Mouse (Mus musculus) liver, embryonic 14.5 days (tissue): ENCODE data around the gene Dnah11. TPM values are rescaled to one million over a fixed set of nuclear protein-coding genes. Genes with fewer than 3 reads are reported as not detected.

Experiments
- ATAC-seq: fragments of 200-750 bp; cut with Nextera tagmentation; 2 replicates; pipeline ENCODE4 v1.8.0; 2017; ENCODE audit warnings: moderate number of reproducible peaks, mild to moderate bottlenecking, moderate library complexity; ENCODE audit not compliant: insufficient read depth
- DNase-seq, 3 experiments: peaks; one replicate each; pipeline ENCODE4 v3.0.0-alpha.2; 2012 to 2013; ENCODE audit warnings: low read depth in 3 of 3, low spot score in 3 of 3
- H3K27ac ChIP-seq: fragments of 300-500 bp; sonication (generic); 2 replicates; pipeline ENCODE4 v1.5.1; 2014; ENCODE audit warnings: moderate library complexity, mild to moderate bottlenecking, control low read depth, inconsistent platforms
- H3K27me3 ChIP-seq: fragments of 300-500 bp; sonication (generic); 2 replicates; pipeline ENCODE4 v1.6.1; 2014; ENCODE audit warnings: mild to moderate bottlenecking, low read length, moderate library complexity; ENCODE audit not compliant: control insufficient read depth, insufficient read depth
- H3K36me3 ChIP-seq: fragments of 300-500 bp; sonication (generic); replicated peaks from 2 replicates; pipeline ENCODE4 v1.6.1; 2014; ENCODE audit warnings: low read depth; ENCODE audit not compliant: control insufficient read depth, insufficient read depth
- H3K4me1 ChIP-seq, 2 experiments: fragments of 200-500 bp in 1 of 2; fragments of 300-500 bp in 1 of 2; sonication (generic) in 1 of 2; replicated peaks; 2 replicates each; pipeline ENCODE4 v1.6.1; 2012 to 2014; ENCODE audit warnings: antibody characterized with exemption in 1 of 2, inconsistent platforms in 1 of 2, low read length in 1 of 2; ENCODE audit not compliant: control insufficient read depth in 2 of 2, insufficient read depth in 2 of 2
- H3K4me2 ChIP-seq: fragments of 300-500 bp; sonication (generic); 2 replicates; pipeline ENCODE4 v1.6.1; 2014; ENCODE audit warnings: low read depth, mild to moderate bottlenecking, control low read depth, moderate library complexity
- H3K4me3 ChIP-seq, 2 experiments: fragments of 200-500 bp in 1 of 2; fragments of 300-500 bp in 1 of 2; sonication (generic) in 1 of 2; 2 replicates each; pipeline ENCODE4 v1.5.1; 2012 to 2014; ENCODE audit warnings: low read depth in 2 of 2, low read length in 2 of 2, mild to moderate bottlenecking in 2 of 2, control low read depth in 1 of 2, inconsistent platforms in 1 of 2, moderate library complexity in 1 of 2; ENCODE audit not compliant: insufficient read depth in 1 of 2
- H3K9ac ChIP-seq: fragments of 300-500 bp; sonication (generic); replicated peaks from 2 replicates; pipeline ENCODE4 v1.6.1; 2014; ENCODE audit warnings: mild to moderate bottlenecking, control low read depth, moderate library complexity
- H3K9me3 ChIP-seq: fragments of 300-500 bp; sonication (generic); 2 replicates; pipeline ENCODE4 v1.6.1; 2016; ENCODE audit warnings: low read length, mixed read lengths; ENCODE audit not compliant: control insufficient read depth
- CTCF ChIP-seq: IDR thresholded peaks from 2 replicates; pipeline ENCODE4 v1.5.1; 2016; ENCODE audit warnings: antibody characterized with exemption, low read depth, control low read depth
- EP300 ChIP-seq: IDR thresholded peaks from 2 replicates; pipeline ENCODE4 v1.6.1; 2016; ENCODE audit warnings: antibody characterized with exemption, low read depth
- WGBS: fragments of 180-500 bp; shearing (Covaris S2); extraction: QIAGEN DNeasy Blood & Tissue Kit; methylation state at CpG from one replicate; pipeline ENCODE4 v1.1.7; 2014; ENCODE audit not compliant: insufficient replicate concordance; 5-methylcytosine and 5-hydroxymethylcytosine counted together
- polyA plus RNA-seq, 2 experiments: library from polyadenylated mRNA; depleted of rRNA in 1 of 2; stranded (reverse) in 1 of 2; unstranded in 1 of 2; fragments of >200 nt; fragmentation: Nextera tagmentation in 1 of 2; extraction: Ambion mirVana in 1 of 2; gene quantifications; 2 replicates each; pipeline versions ENCODE4 v1.2.1 to v1.2.3; 2012 to 2014

Dnah11 gene
- polyA plus RNA-seq, 2 experiments: 0.06 to 0.26 TPM

- H3K9ac ChIP-seq: peak overlapping the region; percentile 71
- 20% methylated on average over 2 of the region's 2 CpGs for WGBS
Measured at GRCm38 (mm10) chr12:117844917-117845316, 353.9 kb downstream of the Dnah11 start.

DNA sequence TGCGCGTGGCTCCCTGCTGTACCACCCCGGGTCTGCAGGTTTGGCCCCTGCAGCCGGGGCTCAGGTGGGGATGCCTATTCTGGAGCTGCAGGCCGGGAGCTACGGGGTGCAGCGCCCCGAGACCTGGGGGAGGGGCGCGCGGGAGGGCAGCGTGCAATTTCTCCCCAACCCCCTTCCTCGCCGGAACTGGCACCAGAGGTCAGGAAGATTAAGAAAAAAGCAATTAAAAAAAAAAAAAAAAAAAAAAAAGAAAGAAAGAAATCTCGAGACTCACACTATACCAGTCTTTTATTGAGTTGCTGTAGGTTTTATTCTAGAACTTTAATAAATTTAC is 354.8 kb downstream of the Dnah11 start:
- no peak for ATAC-seq

More at GRCm38 (mm10) chr12:117844917-117845316, 353.9 kb downstream of the Dnah11 start:
- Histone ChIP-seq H3K27me3 (no peaks in the 10 kb centered on the region), H3K4me2 (peak overlapping the region; percentile 80), H3K4me1 (peaks cover 5 to 6% of the 10 kb centered on the region in 2 experiments; a peak in 3 of 4 replicates), H3K4me3 (peak overlapping the region; percentile 70 to 80; a peak in 3 of 4 replicates), H3K36me3 (no peaks in the 10 kb centered on the region), H3K27ac (no peak overlapping the region), H3K9me3 (no peaks in the 10 kb centered on the region)
- TF ChIP-seq CTCF (no peak), EP300 (no peak)
- ATAC-seq (no peak), DNase-seq (no peak)

GRCm38 (mm10) chr12:117843302-117844074 is 355.4 kb downstream of the Dnah11 start:
- Histone ChIP-seq H3K4me1 (peaks cover 5 to 6% of the 10 kb centered on the region in 2 experiments; a peak in 3 of 4 replicates), H3K27me3 (no peaks in the 10 kb centered on the region), H3K36me3 (no peaks in the 10 kb centered on the region), H3K9me3 (no peaks in the 10 kb centered on the region), H3K4me2 (peak overlapping the region; percentile 80), H3K27ac (no peak overlapping the region), H3K4me3 (peak overlapping the region; percentile 70 to 80), H3K9ac (peak overlapping the region; percentile 71)
- WGBS: under 1% methylated on average over 74 of the region's 75 CpGs
- ATAC-seq (peak; percentile 90), DNase-seq (peak; percentile 34 to 37 (median 36))
- TF ChIP-seq CTCF: no peak
- TF ChIP-seq EP300: no peak

More for the DNA sequence above, 354.8 kb downstream of the Dnah11 start:
- Histone ChIP-seq H3K4me3 (peak overlapping the region; percentile 70 to 80), H3K27ac (no peak overlapping the region), H3K9ac (peak overlapping the region; percentile 71), H3K27me3 (no peaks in the 10 kb centered on the region), H3K9me3 (no peaks in the 10 kb centered on the region), H3K4me2 (peak overlapping the region; percentile 80), H3K4me1 (peaks cover 5 to 6% of the 10 kb centered on the region in 2 experiments; a peak in 3 of 4 replicates), H3K36me3 (no peaks in the 10 kb centered on the region)
- WGBS: 0% methylated on average over 15 of the region's 15 CpGs
- TF ChIP-seq EP300 (no peak), CTCF (no peak)
- no peak for DNase-seq

DNA sequence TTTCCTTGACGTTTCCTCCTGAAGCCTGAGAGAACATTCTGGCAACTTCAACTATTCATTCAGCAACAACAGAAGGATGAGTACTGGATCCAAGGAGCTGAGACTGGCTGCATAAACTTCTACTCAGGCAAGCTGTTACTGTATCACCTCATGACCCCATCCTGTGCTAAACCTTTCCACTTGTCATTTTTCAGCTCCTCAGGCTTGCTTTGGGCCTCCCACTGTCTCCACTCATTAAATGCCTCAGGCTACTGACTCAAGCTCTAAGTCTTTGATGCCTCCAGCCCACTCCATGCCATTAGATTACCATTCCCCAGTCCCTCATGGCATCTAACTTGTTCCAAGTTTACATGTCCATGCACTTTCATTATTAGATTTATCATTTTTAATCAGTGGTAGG is 356.2 kb downstream of the Dnah11 start:
- H3K4me1 ChIP-seq: peaks cover 5 to 6% of the 10 kb centered on the region in 2 experiments; a peak in 3 of 4 replicates
- H3K27me3 ChIP-seq: no peaks in the 10 kb centered on the region
- H3K36me3 ChIP-seq: no peaks in the 10 kb centered on the region
- 70% methylated on average over 1 of the region's 1 CpGs for WGBS
- peak overlapping the region; percentile 80 for H3K4me2 ChIP-seq
- TF ChIP-seq EP300 (no peak), CTCF (no peak)
- DNase-seq (no peak), ATAC-seq (no peak)
- no peak overlapping the region for H3K27ac ChIP-seq
- no peak overlapping the region for H3K9ac ChIP-seq
- H3K9me3 ChIP-seq: no peaks in the 10 kb centered on the region
- no peak overlapping the region; a peak in 1 of 4 replicates for H3K4me3 ChIP-seq

- TF ChIP-seq EP300 (no peak), CTCF (no peak)
- DNase-seq (no peak), ATAC-seq (no peak)
- peaks cover 5 to 6% of the 10 kb centered on the region in 2 experiments; a peak in 3 of 4 replicates for H3K4me1 ChIP-seq
- H3K4me2 ChIP-seq: no peak overlapping the region
- H3K27me3 ChIP-seq: no peaks in the 10 kb centered on the region
- no peak overlapping the region for H3K4me3 ChIP-seq
- no peaks in the 10 kb centered on the region for H3K36me3 ChIP-seq
- 11% methylated on average over 1 of the region's 1 CpGs for WGBS
- no peaks in the 10 kb centered on the region for H3K9me3 ChIP-seq
- no peak overlapping the region for H3K9ac ChIP-seq
- no peak overlapping the region for H3K27ac ChIP-seq
Measured at GRCm38 (mm10) chr12:117840705-117841104, 358.1 kb downstream of the Dnah11 start.
